Mouse (Mus musculus): Measurements from ENCODE around the gene Stard5. TPM values are rescaled to one million over a fixed set of nuclear protein-coding genes. Genes with fewer than 3 reads are reported as not detected.

Gene Stard5
- polyA plus RNA-seq, 1 experiment: 31.0 TPM

DNA sequence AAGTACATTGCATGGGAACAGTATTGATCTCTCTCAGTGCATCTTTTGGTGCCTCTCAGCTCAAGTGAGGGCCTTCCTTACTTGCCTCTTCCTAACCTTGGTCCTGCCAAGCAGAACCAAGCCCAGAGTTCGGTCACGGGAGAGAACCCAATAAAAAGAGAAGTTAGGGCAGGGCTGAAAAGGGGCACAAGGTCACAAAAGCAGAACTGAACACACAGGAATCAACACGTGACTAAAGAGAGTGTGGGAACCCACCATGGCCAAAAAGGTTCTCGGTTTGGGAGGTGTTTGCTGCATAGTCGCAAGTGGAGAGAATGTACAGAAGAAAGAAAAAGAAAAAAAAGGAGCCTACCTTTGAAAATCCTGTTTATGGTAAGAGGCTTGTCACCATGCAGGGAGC, 13.7 kb downstream of the Stard5 start:
- TF ChIP-seq POLR2A (IDR thresholded peaks at IDR 0.05; ENCODE audit: borderline replicate concordance, insufficient read depth, low read length) (no peak), CTCF (IDR thresholded peaks at IDR 0.05; ENCODE audit: borderline replicate concordance, insufficient read depth, low read depth, low read length) (no peak)
- Histone ChIP-seq H3K4me3 (replicated peaks; ENCODE audit: insufficient read depth, low read depth, low read length) (no peak overlapping the region), H3K27ac (ENCODE audit: insufficient read depth, low read length) (no peak overlapping the region), H3K4me1 (ENCODE audit: control insufficient read depth, insufficient read depth, low read length) (no peaks in the 10 kb centered on the region; the same call in 1 of the 2 replicates), H3K27me3 (ENCODE audit: control insufficient read depth, insufficient read depth, low read length) (no peaks in the 10 kb centered on the region)
- DNase-seq: no peak
- 80% methylated on average over 5 of the region's 5 CpGs for WGBS

DNA sequence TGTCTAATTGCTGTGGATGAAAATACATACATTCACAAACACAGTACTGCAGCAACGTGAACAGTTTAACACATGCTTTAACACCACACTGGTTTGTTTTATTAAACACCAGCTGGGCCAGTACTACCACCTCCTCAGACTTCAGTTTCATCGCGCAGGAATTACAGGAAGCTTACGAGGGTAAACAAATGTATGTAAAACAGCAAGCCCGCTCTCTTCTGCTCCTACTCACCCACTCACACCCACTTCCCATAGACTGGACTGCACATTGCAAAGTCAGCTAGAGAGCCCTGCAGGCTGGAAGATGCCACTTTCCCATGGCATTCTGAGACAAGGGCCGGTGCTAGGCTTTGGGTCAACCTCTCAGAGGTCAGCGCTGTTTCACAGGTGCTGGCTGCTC, 17.0 kb downstream of the Stard5 start:
- peaks cover 5% of the 10 kb centered on the region; the same call in 1 of the 2 replicates for H3K4me1 ChIP-seq (ENCODE audit: control insufficient read depth, insufficient read depth, low read length)
- no peak overlapping the region for H3K4me3 ChIP-seq (replicated peaks; ENCODE audit: insufficient read depth, low read depth, low read length)
- WGBS: 85% methylated on average over 7 of the region's 7 CpGs
- H3K27ac ChIP-seq (ENCODE audit: insufficient read depth, low read length): no peak overlapping the region
- no peaks in the 10 kb centered on the region for H3K27me3 ChIP-seq (ENCODE audit: control insufficient read depth, insufficient read depth, low read length)
- DNase-seq: no peak
- TF ChIP-seq CTCF (IDR thresholded peaks at IDR 0.05; ENCODE audit: borderline replicate concordance, insufficient read depth, low read depth, low read length) (no peak), POLR2A (IDR thresholded peaks at IDR 0.05; ENCODE audit: borderline replicate concordance, insufficient read depth, low read length) (no peak)

DNA sequence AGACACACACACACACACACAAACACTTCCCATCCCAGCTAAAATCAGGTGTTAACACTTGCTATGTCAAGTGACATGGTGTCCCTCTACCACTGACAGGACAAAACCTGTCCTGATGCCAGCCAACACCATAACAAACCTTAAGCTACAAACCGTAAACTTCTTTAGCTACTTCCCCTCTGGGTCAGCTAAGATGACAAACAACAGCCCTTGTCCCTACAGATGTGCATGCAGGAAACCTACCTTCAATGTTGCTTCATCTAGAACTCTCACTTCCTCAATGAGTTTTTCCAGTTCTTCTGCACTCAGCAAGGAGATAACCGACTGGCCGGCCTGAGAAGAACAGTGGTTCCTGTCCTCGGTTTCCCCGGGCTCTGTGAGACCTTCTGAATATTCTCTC, 18.9 kb downstream of the Stard5 start:
- Histone ChIP-seq H3K27me3 (ENCODE audit: control insufficient read depth, insufficient read depth, low read length) (no peaks in the 10 kb centered on the region), H3K27ac (ENCODE audit: insufficient read depth, low read length) (no peak overlapping the region), H3K4me1 (ENCODE audit: control insufficient read depth, insufficient read depth, low read length) (peaks cover 5% of the 10 kb centered on the region; the same call in 1 of the 2 replicates), H3K4me3 (replicated peaks; ENCODE audit: insufficient read depth, low read depth, low read length) (no peak overlapping the region)
- DNase-seq: no peak
- TF ChIP-seq CTCF (IDR thresholded peaks at IDR 0.05; ENCODE audit: borderline replicate concordance, insufficient read depth, low read depth, low read length): no peak
- WGBS: 87% methylated on average over 5 of the region's 5 CpGs

DNA sequence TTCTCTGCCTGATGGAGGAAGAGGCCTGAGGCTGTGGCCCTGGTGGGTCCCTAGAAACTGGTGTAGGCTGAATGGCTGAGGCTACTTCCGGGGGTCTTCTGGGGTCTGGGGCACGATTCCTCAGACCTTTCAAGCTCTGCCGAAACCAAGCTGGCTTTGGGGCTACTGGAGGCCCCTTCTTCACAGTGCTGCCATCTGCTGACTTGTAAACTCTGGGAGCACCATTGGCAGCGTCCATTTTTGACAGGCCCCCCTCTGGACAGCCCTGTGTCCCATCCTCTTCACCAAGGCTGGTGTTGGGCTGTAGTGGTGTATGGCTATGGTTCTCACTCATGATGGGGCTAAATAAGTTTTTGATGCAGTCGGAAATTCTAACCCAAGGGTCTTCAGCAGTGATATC, 20.7 kb downstream of the Stard5 start:
- WGBS: 67% methylated on average over 5 of the region's 5 CpGs
- DNase-seq: no peak
- no peaks in the 10 kb centered on the region for H3K27me3 ChIP-seq (ENCODE audit: control insufficient read depth, insufficient read depth, low read length)
- no peak overlapping the region; the same call in 1 of the 2 replicates for H3K27ac ChIP-seq (ENCODE audit: insufficient read depth, low read length)
- TF ChIP-seq POLR2A (IDR thresholded peaks at IDR 0.05; ENCODE audit: borderline replicate concordance, insufficient read depth, low read length): no peak
- no peak for TF ChIP-seq CTCF (IDR thresholded peaks at IDR 0.05; ENCODE audit: borderline replicate concordance, insufficient read depth, low read depth, low read length)
- no peak overlapping the region for H3K4me3 ChIP-seq (replicated peaks; ENCODE audit: insufficient read depth, low read depth, low read length)
- H3K4me1 ChIP-seq (ENCODE audit: control insufficient read depth, insufficient read depth, low read length): peaks cover 5% of the 10 kb centered on the region; the same call in 1 of the 2 replicates

DNA sequence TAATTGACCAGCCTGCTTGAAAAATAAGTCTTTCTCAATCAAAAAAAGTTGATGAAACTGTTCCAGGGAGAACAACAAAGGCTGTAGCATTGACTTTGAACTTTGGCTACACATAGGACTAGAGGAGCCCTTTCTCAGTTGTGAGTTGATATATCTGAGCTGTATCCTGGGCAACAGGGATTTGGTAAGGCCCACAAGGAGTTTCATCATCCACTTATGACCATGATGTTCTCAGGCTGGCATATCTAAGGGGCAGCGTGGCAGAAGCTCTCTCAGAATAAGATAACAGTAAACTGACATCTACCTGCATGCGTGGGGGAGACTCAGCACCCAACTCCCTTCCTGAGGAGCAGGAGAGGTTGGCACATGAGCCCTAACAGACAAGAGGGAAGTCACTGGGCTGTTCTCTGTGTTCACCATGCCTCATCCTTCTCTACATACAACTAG, 21.9 kb downstream of the Stard5 start:
- DNase-seq: no peak
- Histone ChIP-seq H3K27me3 (ENCODE audit: control insufficient read depth, insufficient read depth, low read length) (no peaks in the 10 kb centered on the region), H3K4me3 (replicated peaks; ENCODE audit: insufficient read depth, low read depth, low read length) (no peak overlapping the region), H3K4me1 (ENCODE audit: control insufficient read depth, insufficient read depth, low read length) (peaks cover 5% of the 10 kb centered on the region; the same call in 1 of the 2 replicates), H3K27ac (ENCODE audit: insufficient read depth, low read length) (no peak overlapping the region)
- 88% methylated on average over 2 of the region's 2 CpGs for WGBS
- no peak for TF ChIP-seq CTCF (IDR thresholded peaks at IDR 0.05; ENCODE audit: borderline replicate concordance, insufficient read depth, low read depth, low read length)
- no peak for TF ChIP-seq POLR2A (IDR thresholded peaks at IDR 0.05; ENCODE audit: borderline replicate concordance, insufficient read depth, low read length)

DNA sequence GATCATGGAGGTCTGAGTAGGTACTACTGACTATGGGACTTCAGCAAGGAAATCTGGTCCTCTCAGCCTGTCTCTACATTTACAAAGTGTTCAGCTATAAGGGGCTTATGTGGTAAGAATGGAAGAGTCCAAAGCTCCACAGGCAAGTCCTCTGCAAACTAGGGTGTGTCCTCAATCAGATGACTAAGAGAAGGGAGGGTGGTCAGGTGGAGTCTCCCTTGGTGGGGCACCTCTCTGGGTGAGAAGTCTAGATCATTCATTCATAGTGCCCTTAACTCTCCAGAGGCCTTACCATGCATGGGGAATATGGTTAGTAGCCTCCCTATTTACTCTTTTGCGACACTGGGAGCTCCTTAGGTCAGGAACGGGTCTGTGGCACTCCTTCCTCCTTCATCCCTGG, 22.4 kb downstream of the Stard5 start:
- no peak for DNase-seq
- 84% methylated on average over 2 of the region's 2 CpGs for WGBS
- Histone ChIP-seq H3K4me1 (ENCODE audit: control insufficient read depth, insufficient read depth, low read length) (peaks cover 10% of the 10 kb centered on the region; the same call in 1 of the 2 replicates), H3K4me3 (replicated peaks; ENCODE audit: insufficient read depth, low read depth, low read length) (no peak overlapping the region), H3K27ac (ENCODE audit: insufficient read depth, low read length) (no peak overlapping the region), H3K27me3 (ENCODE audit: control insufficient read depth, insufficient read depth, low read length) (no peaks in the 10 kb centered on the region)
- TF ChIP-seq POLR2A (IDR thresholded peaks at IDR 0.05; ENCODE audit: borderline replicate concordance, insufficient read depth, low read length) (no peak), CTCF (IDR thresholded peaks at IDR 0.05; ENCODE audit: borderline replicate concordance, insufficient read depth, low read depth, low read length) (no peak)

DNA sequence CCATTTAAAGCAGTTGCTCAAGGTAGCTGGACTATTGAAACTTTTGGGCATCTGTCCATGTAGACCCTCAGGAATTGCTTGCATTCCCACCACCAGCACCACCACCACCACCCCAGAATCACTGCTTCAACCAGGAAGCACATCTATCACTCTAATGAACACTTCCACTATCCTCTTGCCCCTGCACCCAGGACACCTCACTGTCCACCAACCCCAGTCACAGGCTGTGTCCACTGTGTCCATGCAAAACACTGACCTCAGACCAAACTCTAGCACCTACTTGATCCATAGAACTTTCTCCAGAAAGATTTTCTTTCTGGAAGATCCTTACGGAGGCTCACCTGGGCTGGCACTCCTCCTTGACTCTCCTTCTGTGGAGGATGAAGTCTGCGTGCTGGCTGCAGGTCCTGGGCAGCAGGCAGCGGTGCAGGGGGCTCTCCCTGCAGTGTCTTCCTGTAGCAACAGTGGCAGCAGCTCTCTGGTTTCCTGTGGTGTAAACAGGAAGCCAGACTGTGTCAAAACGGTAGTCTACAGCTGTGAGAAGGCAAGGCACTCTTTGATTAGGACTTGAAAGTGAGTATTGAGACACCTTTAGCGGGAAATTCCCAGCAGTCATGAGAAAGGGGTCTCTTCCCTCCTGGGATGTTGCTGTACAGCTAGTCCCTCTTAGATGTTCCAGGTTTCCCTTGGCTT, 23.3 kb downstream of the Stard5 start:
- Histone ChIP-seq H3K4me3 (replicated peaks; ENCODE audit: insufficient read depth, low read depth, low read length) (no peak overlapping the region), H3K27me3 (ENCODE audit: control insufficient read depth, insufficient read depth, low read length) (no peaks in the 10 kb centered on the region), H3K4me1 (ENCODE audit: control insufficient read depth, insufficient read depth, low read length) (peaks cover 17% of the 10 kb centered on the region), H3K27ac (ENCODE audit: insufficient read depth, low read length) (no peak overlapping the region)
- 55% methylated on average over 5 of the region's 5 CpGs for WGBS
- DNase-seq: no peak
- TF ChIP-seq POLR2A (IDR thresholded peaks at IDR 0.05; ENCODE audit: borderline replicate concordance, insufficient read depth, low read length) (no peak), CTCF (IDR thresholded peaks at IDR 0.05; ENCODE audit: borderline replicate concordance, insufficient read depth, low read depth, low read length) (no peak)

DNA sequence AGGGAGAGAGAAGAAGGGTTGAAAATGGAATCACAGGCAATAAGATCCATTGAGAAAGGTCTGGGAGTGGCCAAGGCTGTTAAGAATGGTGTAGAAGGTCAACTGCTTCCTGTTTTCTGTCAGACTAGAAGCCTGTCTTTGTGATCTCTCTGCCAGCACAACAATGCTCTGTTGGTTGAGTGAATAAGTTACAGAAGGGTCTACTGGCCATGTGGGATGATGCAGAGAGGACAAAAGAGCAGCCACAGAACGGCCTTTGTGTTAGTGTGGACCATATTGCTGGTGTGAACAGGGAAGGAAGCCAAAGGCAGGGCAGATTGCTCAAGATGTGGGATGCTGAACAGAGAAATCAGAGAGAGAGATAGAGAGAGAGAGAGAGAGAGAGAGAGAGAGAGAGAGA, 27.0 kb downstream of the Stard5 start:
- whole genome bisulfite sequencing: 13% methylated on average over 1 of the region's 1 CpGs
- DNase-seq: no peak
- Histone ChIP-seq H3K27me3 (ENCODE audit: control insufficient read depth, insufficient read depth, low read length) (no peaks in the 10 kb centered on the region), H3K27ac (ENCODE audit: insufficient read depth, low read length) (peak overlapping the region; percentile 32; the same call in 1 of the 2 replicates), H3K4me1 (ENCODE audit: control insufficient read depth, insufficient read depth, low read length) (peaks cover 43% of the 10 kb centered on the region), H3K4me3 (replicated peaks; ENCODE audit: insufficient read depth, low read depth, low read length) (no peak overlapping the region)
- TF ChIP-seq POLR2A (IDR thresholded peaks at IDR 0.05; ENCODE audit: borderline replicate concordance, insufficient read depth, low read length) (no peak), CTCF (IDR thresholded peaks at IDR 0.05; ENCODE audit: borderline replicate concordance, insufficient read depth, low read depth, low read length) (no peak)

All from cerebellum, adult 2 months (tissue).